ENCODE assay signal across 17 mouse cellular contexts in genomic region chr4:150692861-150693403, GRCm38 (mm10). TPM values are rescaled to one million over a fixed set of nuclear protein-coding genes. Genes with fewer than 3 reads are reported as not detected.
A peak's percentile ranks its signal among the peaks of the same experiment; 100 is the strongest.
DNase-seq lines count a peak whose midpoint lies in the region; ATAC-seq and TF ChIP-seq lines count a peak whose summit lies in the region.
"Had no signal": no experiment of that assay in that cellular context is flagged by ENCODE, and none has a peak within 500 bp of the region (broad histone marks: within the 10 kb centered on the region; RNA-seq: fewer than 3 reads in every experiment).

No protein-coding gene starts in this region.

- ATAC-seq in intestine, postnatal 0 days, result no peak
- ATAC-seq in intestine, embryonic 16.5 days, result no peak
- no peak for ATAC-seq in midbrain, postnatal 0 days (ENCODE audit: low FRiP score)
- ATAC-seq: midbrain, embryonic 15.5 days had no signal

- H3K36me3 ChIP-seq in intestine, postnatal 0 days (ENCODE audit: control insufficient read depth, insufficient read depth), result no peaks in the 10 kb centered on the region
- H3K36me3 ChIP-seq in intestine, embryonic 16.5 days (ENCODE audit: control insufficient read depth, insufficient read depth, low read length), result no peaks in the 10 kb centered on the region
- H3K36me3 ChIP-seq in midbrain, postnatal 0 days (ENCODE audit: insufficient read depth, low read length), result no peaks in the 10 kb centered on the region
- no peaks in the 10 kb centered on the region for H3K36me3 ChIP-seq in midbrain, embryonic 10.5 days
- H3K36me3 ChIP-seq: heart, embryonic 13.5 days; hindbrain, embryonic 10.5 days; midbrain, embryonic 15.5 days; neural tube, embryonic 12.5 days had no signal

- no peaks in the 10 kb centered on the region for H3K27me3 ChIP-seq in intestine, postnatal 0 days (replicated peaks; ENCODE audit: control insufficient read depth, insufficient read depth, low read length)
- no peaks in the 10 kb centered on the region for H3K27me3 ChIP-seq in intestine, embryonic 16.5 days (replicated peaks; ENCODE audit: control insufficient read depth, insufficient read depth, low read length)
- H3K27me3 ChIP-seq in midbrain, postnatal 0 days (ENCODE audit: insufficient read depth, low read length), result no peaks in the 10 kb centered on the region
- no peaks in the 10 kb centered on the region for H3K27me3 ChIP-seq in midbrain, embryonic 10.5 days (ENCODE audit: low read depth, poor library complexity, severe bottlenecking)
- H3K27me3 ChIP-seq: midbrain, embryonic 15.5 days; neural tube, embryonic 12.5 days had no signal

- H3K9ac ChIP-seq in intestine, postnatal 0 days (ENCODE audit: low read depth, low read length), result no peak overlapping the region
- no peak overlapping the region for H3K9ac ChIP-seq in intestine, embryonic 16.5 days (ENCODE audit: low read depth, low read length)
- H3K9ac ChIP-seq in midbrain, postnatal 0 days (replicated peaks; ENCODE audit: low read length, poor library complexity, severe bottlenecking), result no peak overlapping the region
- H3K9ac ChIP-seq: heart, embryonic 13.5 days; midbrain, embryonic 15.5 days; neural tube, embryonic 12.5 days had no signal

- peak; percentile 57 for TF ChIP-seq CTCF in intestine, postnatal 0 days (IDR thresholded peaks at IDR 0.05; ENCODE audit: low read depth)
- TF ChIP-seq CTCF in midbrain, postnatal 0 days (IDR thresholded peaks at IDR 0.05), result peak; percentile 24

- peaks cover 9% of the 10 kb centered on the region for H3K4me1 ChIP-seq in intestine, postnatal 0 days (replicated peaks; ENCODE audit: control insufficient read depth, insufficient read depth, low read length)
- peaks cover 6% of the 10 kb centered on the region for H3K4me1 ChIP-seq in intestine, embryonic 16.5 days (ENCODE audit: control insufficient read depth, insufficient read depth, low read length)
- no peaks in the 10 kb centered on the region for H3K4me1 ChIP-seq in midbrain, postnatal 0 days (ENCODE audit: insufficient read depth, low read length)
- H3K4me1 ChIP-seq in midbrain, embryonic 10.5 days, result no peaks in the 10 kb centered on the region
- H3K4me1 ChIP-seq: midbrain, embryonic 15.5 days; neural tube, embryonic 12.5 days had no signal

- no peak overlapping the region for H3K4me2 ChIP-seq in intestine, postnatal 0 days (replicated peaks; ENCODE audit: low read depth)
- H3K4me2 ChIP-seq in intestine, embryonic 16.5 days (ENCODE audit: low read depth, low read length), result no peak overlapping the region
- H3K4me2 ChIP-seq in midbrain, postnatal 0 days (ENCODE audit: low read depth, low read length, poor library complexity, severe bottlenecking), result no peak overlapping the region
- H3K4me2 ChIP-seq: heart, embryonic 13.5 days; midbrain, embryonic 15.5 days; neural tube, embryonic 12.5 days had no signal

- H3K9me3 ChIP-seq in intestine, postnatal 0 days (ENCODE audit: control insufficient read depth), result no peaks in the 10 kb centered on the region
- H3K9me3 ChIP-seq in intestine, embryonic 16.5 days (ENCODE audit: control insufficient read depth, low read length), result peaks cover 2% of the 10 kb centered on the region; the same call in 1 of the 2 replicates
- no peaks in the 10 kb centered on the region for H3K9me3 ChIP-seq in midbrain, postnatal 0 days (ENCODE audit: low read length)
- no peaks in the 10 kb centered on the region for H3K9me3 ChIP-seq in midbrain, embryonic 10.5 days (replicated peaks)
- H3K9me3 ChIP-seq: heart, embryonic 13.5 days; hindbrain, embryonic 10.5 days; midbrain, embryonic 15.5 days; neural tube, embryonic 12.5 days had no signal

- H3K4me3 ChIP-seq in intestine, postnatal 0 days (ENCODE audit: low read depth, low read length), result no peak overlapping the region
- no peak overlapping the region for H3K4me3 ChIP-seq in intestine, embryonic 16.5 days (ENCODE audit: low read length)
- H3K4me3 ChIP-seq in midbrain, postnatal 0 days (ENCODE audit: low read depth, low read length), result no peak overlapping the region
- no peak overlapping the region for H3K4me3 ChIP-seq in midbrain, embryonic 10.5 days
- H3K4me3 ChIP-seq: heart, embryonic 13.5 days; hindbrain, embryonic 10.5 days; midbrain, embryonic 15.5 days; neural tube, embryonic 12.5 days had no signal

- H3K27ac ChIP-seq in intestine, postnatal 0 days (ENCODE audit: low read depth, low read length), result no peak overlapping the region
- H3K27ac ChIP-seq in intestine, embryonic 16.5 days (ENCODE audit: low read length), result no peak overlapping the region
- no peak overlapping the region for H3K27ac ChIP-seq in midbrain, postnatal 0 days (ENCODE audit: low read depth, low read length)
- H3K27ac ChIP-seq in midbrain, embryonic 10.5 days (replicated peaks), result no peak overlapping the region
- H3K27ac ChIP-seq: heart, embryonic 13.5 days; hindbrain, embryonic 10.5 days; midbrain, embryonic 15.5 days; neural tube, embryonic 12.5 days had no signal

- DNase-seq in midbrain, postnatal 0 days (ENCODE audit: low spot score), result no peak
- no peak for DNase-seq in midbrain, embryonic 10.5 days (ENCODE audit: low spot score)
- DNase-seq in R1 (ENCODE audit: low read depth, low spot score), result peak; percentile 70
- no peak for DNase-seq in cerebellum, adult 11 months
- DNase-seq in cerebellum, postnatal 14 days, result no peak
- DNase-seq: cerebellum, postnatal 10 days; kidney, adult 18-20 months; retina, postnatal 1 day; spleen, adult 18-20 months had no signal

- 79% methylated on average over 10 of the region's 10 CpGs for WGBS in intestine, postnatal 0 days
- WGBS in intestine, embryonic 16.5 days, result 74% methylated on average over 10 of the region's 10 CpGs
- WGBS in midbrain, postnatal 0 days, result 71% methylated on average over 10 of the region's 10 CpGs
- WGBS in midbrain, embryonic 10.5 days, result 76% methylated on average over 10 of the region's 10 CpGs

RNA-seq across cellular contexts. Expression of gene Slc45a1, which starts 41.0 kb away (rescaled TPM):
- polyA plus RNA-seq in intestine, postnatal 0 days (2015; fragmentation: Nextera tagmentation; extraction: Ambion mirVana), result 0.75 and 0.81 TPM in 2 replicates
- 0.93 and 1.0 TPM in 2 replicates for polyA plus RNA-seq in intestine, embryonic 16.5 days (2015; fragmentation: Nextera tagmentation; extraction: Ambion mirVana)
- total RNA-seq in midbrain, postnatal 0 days (2014; rRNA removed), result 49.1 and 51.1 TPM in 2 replicates
- 54.8 and 58.4 TPM in 2 replicates for polyA plus RNA-seq in midbrain, postnatal 0 days (2015; fragmentation: Nextera tagmentation; extraction: Ambion mirVana)
- 1.7 and 4.4 TPM in 2 replicates for polyA plus RNA-seq in midbrain, embryonic 10.5 days (2016; fragmentation: Nextera tagmentation; extraction: Ambion mirVana)
- total RNA-seq: gastrocnemius, adult 18-20 months had no signal
- polyA plus RNA-seq: liver, embryonic 16.5 days had no signal

Comparison
In these comparisons a context has a peak if more than half of its experiments do, and no peak if none do; other contexts are left out.
1. RNA of gene Slc45a1, which starts 41.0 kb away (polyA plus RNA-seq): 54.8 to 58.4 TPM in midbrain, postnatal 0 days; 1.7 to 4.4 TPM in midbrain, embryonic 10.5 days, 0.93 to 1.0 TPM in intestine, embryonic 16.5 days and 0.75 to 0.81 TPM in intestine, postnatal 0 days; every median in the first group is over 10 times any median in the second.